Mouse (Mus musculus): ENCODE measurements around the gene Rbfox1. TPM values are rescaled to one million over a fixed set of nuclear protein-coding genes. Genes with fewer than 3 reads are reported as not detected.
A peak's percentile ranks its signal among the peaks of the same experiment; 100 is the strongest.

Gene Rbfox1
- polyA plus RNA-seq, 1 experiment = 115 TPM

GRCm38 (mm10) chr16:6091326-6092123 is 206.4 kb downstream of the Rbfox1 start:
- peak in 1 of 2 experiments; percentile 52 for DNase-seq (ENCODE audit: extremely low spot score in 1 of 2, low spot score in 1 of 2)

DNA sequence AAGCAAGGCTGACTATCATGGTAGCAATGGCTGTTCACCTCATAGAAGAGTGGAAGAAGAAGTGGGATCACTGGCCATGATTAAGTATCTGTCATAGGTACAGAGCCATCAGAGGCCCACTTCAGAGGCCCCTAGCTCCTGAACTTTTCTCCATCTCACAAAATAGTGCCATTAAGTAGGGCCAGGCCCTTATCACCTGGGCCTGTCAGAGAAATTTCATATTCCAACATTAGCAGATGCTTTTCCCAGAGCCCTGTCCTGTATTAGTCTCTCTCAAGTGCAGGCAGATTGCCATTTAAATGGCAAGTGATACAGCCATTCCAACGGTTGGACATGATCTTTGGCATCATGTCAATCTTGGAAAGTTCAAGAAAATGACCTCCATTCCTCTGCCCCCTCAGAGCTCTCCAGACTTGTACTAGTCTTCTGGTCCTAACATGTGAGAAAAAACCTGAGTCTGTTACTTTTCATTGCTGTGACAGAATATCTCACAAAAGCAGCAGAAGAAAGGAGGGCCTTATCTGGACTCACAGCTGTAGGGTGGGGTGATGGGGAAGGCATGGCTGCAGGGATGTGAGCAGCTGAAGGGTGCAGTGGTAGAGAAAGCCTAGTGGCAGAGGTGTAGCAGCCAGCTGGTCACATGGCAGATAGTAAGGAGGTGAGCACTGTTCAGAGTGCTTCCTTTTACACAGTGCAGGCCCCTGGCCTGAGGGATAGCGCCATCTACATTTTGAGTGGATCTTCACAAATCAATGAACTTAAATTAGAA is 210.6 kb downstream of the Rbfox1 start:
- no peak for DNase-seq (ENCODE audit: extremely low spot score in 1 of 2, low spot score in 1 of 2)

GRCm38 (mm10) chr16:6097244-6098040 is 212.3 kb downstream of the Rbfox1 start:
- no peak for DNase-seq (ENCODE audit: extremely low spot score in 1 of 2, low spot score in 1 of 2)

GRCm38 (mm10) chr16:6098116-6098515 is 213.0 kb downstream of the Rbfox1 start:
- no peak for DNase-seq (ENCODE audit: extremely low spot score in 1 of 2, low spot score in 1 of 2)

DNA sequence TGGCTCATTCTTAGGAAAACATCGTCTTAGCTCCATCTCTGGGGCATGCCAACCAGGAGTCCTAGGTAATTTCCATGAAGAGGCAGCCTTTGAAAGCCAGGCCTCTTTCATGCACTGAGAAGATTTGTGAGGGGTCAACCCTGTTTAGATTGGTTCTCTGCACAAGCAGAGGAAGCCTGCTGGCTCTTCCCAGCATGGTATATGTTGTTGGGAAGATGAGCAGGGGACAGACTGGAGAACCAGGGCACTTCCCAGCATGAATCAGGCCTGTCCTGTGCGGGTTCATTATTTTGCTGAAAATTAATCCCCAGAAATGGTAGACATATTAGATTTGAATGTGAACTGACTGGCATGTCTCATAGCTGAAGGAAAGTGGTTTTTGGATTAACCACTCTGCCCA is 214.4 kb downstream of the Rbfox1 start:
- DNase-seq (ENCODE audit: extremely low spot score in 1 of 2, low spot score in 1 of 2) = no peak

DNA sequence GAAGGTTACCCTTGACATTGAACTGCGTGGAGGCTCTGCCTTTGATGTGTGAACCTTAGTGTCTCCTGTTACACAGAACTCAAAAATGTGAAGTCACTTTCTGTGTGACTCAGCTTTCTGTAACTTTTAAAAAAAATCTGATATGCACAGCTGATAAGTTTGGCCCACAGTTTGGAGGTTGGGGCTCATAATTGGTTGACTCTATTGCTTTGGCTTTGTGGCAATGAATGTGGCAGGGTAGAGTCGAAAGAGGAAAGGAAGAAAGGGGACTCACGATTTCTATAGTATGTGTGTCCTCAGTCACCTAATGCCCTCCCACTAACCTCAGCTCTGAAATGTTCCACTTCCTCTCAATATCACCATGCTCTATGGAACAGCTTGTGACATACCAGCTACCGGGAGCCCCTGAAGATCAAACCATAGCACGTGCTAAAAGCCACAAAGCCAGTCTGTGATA is 215.3 kb downstream of the Rbfox1 start:
- no peak for DNase-seq (ENCODE audit: extremely low spot score in 1 of 2, low spot score in 1 of 2)

DNA sequence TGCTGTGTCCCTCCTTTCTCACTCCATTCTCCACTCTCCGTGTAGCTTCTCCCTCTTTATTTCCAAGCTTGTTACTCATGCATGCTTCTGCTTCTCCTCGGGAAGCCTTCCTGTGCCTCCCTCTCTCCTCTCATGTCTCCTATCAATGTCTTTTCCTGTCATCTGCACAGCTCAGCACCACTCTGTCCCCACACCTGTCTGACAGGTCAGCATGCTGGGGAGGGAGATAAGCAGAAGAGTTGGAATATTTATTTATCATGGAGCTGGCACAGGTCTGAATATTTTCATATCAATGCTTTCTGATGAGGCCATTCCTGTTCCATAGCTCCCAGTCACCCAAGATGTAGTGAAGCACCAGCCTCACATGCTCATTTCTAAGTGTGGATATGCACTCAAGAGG is 218.6 kb downstream of the Rbfox1 start:
- no peak for DNase-seq (ENCODE audit: extremely low spot score in 1 of 2, low spot score in 1 of 2)

DNA sequence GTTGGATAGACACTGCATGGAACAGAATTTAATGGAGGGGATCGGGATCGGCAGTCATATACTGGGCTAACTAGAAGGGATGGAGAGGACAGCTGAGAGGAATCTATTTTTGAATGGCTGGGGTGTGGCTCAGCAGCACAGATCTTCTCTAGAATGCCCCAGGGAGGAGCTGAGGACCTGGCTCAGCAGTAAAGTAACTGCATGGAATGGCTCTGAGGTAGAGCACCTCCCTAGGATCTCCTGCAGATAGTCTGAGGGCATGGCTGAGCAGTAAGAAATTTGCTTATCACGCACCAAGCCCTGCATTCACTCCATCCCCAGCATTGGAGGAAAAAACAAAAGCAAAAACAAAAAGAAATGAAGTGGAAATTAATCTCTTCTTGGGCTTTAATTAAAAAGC is 225.0 kb downstream of the Rbfox1 start:
- DNase-seq (ENCODE audit: extremely low spot score in 1 of 2, low spot score in 1 of 2) = no peak

DNA sequence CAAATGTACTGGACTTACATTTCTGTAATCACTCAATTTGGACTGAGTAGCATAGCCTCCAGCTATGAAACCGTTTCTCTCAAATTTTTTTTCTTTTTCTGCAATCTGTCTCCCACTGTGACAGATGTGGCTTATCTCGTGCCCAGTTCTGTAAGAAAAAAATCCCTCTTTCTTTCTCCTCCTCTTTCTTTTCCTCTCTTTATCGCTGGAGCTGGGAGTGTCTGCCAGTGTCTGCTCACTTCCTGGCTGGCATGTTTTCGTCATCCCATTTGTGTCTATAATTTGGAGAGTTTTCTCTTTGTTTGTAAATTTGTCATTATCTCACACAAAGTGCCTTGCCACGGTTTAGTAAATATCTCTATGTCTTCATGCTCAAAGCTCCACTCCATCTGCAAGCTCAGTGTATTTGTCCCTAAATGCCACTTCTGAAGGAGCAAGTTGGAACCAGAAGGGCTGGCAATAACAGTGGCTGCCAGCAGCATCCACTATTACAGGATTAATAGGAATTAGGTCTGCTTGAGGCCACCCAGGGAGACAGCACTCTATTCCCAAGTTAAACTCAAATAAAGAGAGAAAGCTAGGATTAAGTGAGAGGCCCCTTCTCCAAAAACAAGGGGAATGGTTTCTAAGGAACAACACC is 228.8 kb downstream of the Rbfox1 start:
- peak in 1 of 2 experiments; percentile 48 for DNase-seq (ENCODE audit: extremely low spot score in 1 of 2, low spot score in 1 of 2)

- DNase-seq (ENCODE audit: extremely low spot score in 1 of 2, low spot score in 1 of 2) = no peak
Observed at GRCm38 (mm10) chr16:6119472-6119871, 234.3 kb downstream of the Rbfox1 start.

- no peak for DNase-seq (ENCODE audit: extremely low spot score in 1 of 2, low spot score in 1 of 2)
Observed at GRCm38 (mm10) chr16:6121232-6121631, 236.1 kb downstream of the Rbfox1 start.

GRCm38 (mm10) chr16:6122859-6123258 is 237.7 kb downstream of the Rbfox1 start:
- no peak for DNase-seq (ENCODE audit: extremely low spot score in 1 of 2, low spot score in 1 of 2)

GRCm38 (mm10) chr16:6128314-6128713 is 243.2 kb downstream of the Rbfox1 start:
- no peak for DNase-seq (ENCODE audit: extremely low spot score in 1 of 2, low spot score in 1 of 2)

DNA sequence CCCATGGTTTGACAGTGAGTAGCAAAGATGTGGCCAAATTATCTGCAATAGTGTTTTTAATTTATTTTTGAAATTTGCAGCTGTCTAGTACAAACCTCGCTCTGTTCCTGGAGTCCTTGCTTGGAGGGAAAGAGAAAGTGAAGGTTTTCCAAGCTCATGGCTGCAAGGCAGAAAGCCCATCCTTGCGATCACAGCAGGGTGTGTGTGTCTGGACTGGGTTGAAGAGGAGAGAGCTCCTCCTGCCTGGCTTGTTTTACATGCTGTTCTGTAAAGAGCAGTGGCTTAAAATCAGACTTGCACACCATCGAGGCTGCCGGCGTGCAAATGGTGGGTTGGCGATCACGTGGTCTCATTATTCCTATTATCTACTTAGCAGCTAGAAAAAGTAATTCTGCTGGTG is 249.9 kb downstream of the Rbfox1 start:
- DNase-seq (ENCODE audit: extremely low spot score in 1 of 2, low spot score in 1 of 2) = no peak

- DNase-seq (ENCODE audit: extremely low spot score in 1 of 2, low spot score in 1 of 2) = no peak
Observed at GRCm38 (mm10) chr16:6139432-6139831, 254.3 kb downstream of the Rbfox1 start.

DNA sequence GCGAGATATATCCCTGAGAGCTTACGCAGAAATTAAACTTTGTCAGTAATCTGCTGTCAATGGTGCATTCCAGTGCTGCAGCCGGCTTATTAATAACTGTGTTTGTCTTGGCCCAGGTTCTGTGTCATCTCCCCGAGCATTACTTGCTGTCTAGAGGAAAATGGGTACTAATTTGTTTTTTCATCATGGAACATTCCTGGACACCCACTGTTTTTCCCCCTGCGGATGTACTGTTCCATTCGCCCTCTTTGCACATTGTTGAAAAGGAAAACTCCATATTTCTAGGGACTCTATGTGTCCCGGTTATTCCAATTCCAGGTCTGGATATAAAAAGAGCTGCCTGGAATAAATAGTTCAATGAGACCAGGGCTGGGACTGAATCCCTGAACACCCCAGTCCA is 262.8 kb downstream of the Rbfox1 start:
- DNase-seq (ENCODE audit: extremely low spot score in 1 of 2, low spot score in 1 of 2) = peak; percentile 28 to 56

DNA sequence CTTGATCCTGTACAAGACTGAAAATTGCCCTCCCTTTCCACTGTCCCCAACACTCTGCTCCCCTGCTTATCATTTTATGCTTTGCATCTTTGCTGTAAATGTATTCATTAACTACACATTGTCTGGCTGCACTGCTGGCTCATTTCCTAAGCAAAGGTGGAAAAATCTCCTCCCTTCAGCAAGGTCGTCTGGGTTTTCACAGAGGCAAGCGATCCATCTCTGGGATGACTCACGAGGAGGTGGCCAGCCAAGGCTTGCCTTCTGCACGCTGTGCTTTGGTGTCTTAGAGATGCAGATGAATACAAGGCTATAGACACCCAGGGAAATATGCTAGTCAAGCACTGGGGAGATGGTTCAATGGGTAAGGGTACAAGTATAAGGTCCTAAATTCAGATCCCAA is 264.2 kb downstream of the Rbfox1 start:
- DNase-seq (ENCODE audit: extremely low spot score in 1 of 2, low spot score in 1 of 2) = peak in 1 of 2 experiments; percentile 25

- DNase-seq (ENCODE audit: extremely low spot score in 1 of 2, low spot score in 1 of 2) = no peak
Observed at GRCm38 (mm10) chr16:6155556-6155955, 270.4 kb downstream of the Rbfox1 start.

DNA sequence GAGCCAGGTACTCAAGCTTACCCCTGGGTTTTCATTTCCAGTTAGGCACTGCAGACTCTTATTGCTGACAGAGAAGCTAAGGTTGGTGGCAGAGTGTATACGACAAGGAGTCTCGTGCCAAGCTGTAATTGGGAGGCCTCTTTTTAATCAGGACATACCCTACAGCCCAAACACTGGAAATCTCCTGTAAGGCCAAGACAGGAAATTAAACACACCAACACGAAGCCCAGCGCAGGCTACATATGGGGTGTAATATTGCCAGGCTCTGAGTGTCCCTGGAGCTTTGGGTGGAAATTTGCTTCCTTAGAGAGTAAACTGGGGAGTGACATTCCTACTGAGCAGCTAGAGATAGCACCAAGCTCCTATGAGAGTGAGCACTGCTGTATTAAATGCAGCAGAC is 279.3 kb downstream of the Rbfox1 start:
- no peak for DNase-seq (ENCODE audit: extremely low spot score in 1 of 2, low spot score in 1 of 2)

DNA sequence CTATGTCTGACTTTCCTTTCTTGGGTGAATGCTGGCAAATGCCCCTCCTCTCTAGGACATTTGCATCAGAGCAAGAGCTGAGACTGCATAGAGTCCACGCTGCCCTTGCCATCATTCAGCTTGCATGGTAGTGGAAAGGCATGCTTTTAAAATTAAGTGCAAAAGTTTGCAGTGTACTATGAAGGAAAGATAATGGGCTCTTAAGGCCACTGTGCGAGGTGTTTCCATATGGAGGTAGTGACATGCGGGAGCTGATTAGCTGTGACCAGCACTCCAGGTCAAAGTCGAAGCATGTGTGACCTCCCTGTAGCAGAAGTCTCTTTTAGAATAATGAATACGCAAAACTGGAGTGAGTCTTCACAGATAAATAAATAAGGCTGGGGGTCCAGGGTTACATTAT is 284.2 kb downstream of the Rbfox1 start:
- no peak for DNase-seq (ENCODE audit: extremely low spot score in 1 of 2, low spot score in 1 of 2)

GRCm38 (mm10) chr16:6180819-6181218 is 295.7 kb downstream of the Rbfox1 start:
- DNase-seq (ENCODE audit: extremely low spot score in 1 of 2, low spot score in 1 of 2) = no peak

Measured in frontal cortex, adult 2 months (tissue).